Mouse (Mus musculus): ENCODE measurements around the gene Ppp1r10. TPM values are rescaled to one million over a fixed set of nuclear protein-coding genes. Genes with fewer than 3 reads are reported as not detected.

Gene Ppp1r10
- total and polyA plus RNA-seq, 3 experiments, result 14.5 to 70.3 (median 31.6) TPM

- in situ Hi-C loops (cut with MboI; ENCODE audit: low pct_ligation_motif_present, low pct_unique_long_range_greater_than_20kb, low sequenced_read_pairs), result no loop called here
- dilution Hi-C loops (cut with MboI; ENCODE audit: extremely low pct_ligation_motif_present, extremely low pct_unique_long_range_greater_than_20kb, low sequenced_read_pairs), result no loop called here
- Histone ChIP-seq H3K27me3 (replicated peaks) (no peaks in the 10 kb centered on the region), H3K4me1 (ENCODE audit: control insufficient read depth in 1 of 2, insufficient read depth in 2 of 2) (no peaks in the 10 kb centered on the region), H3K9me3 (replicated peaks; ENCODE audit: low read length) (no peaks in the 10 kb centered on the region), H3K4me2 (ENCODE audit: insufficient read depth, low read depth, poor library complexity, severe bottlenecking) (no peak overlapping the region), H3K27ac (ENCODE audit: insufficient read depth, low read depth) (no peak overlapping the region), H3K4me3 (replicated peaks in 1 of 3; ENCODE audit: low read depth in 2 of 3, low read length in 2 of 3, poor library complexity in 1 of 3) (no peak overlapping the region), H3K36me3 (replicated peaks in 1 of 2; ENCODE audit: control insufficient read depth in 1 of 2, insufficient read depth in 1 of 2, low read length in 1 of 2) (peaks cover 61 to 66% of the 10 kb centered on the region in 2 experiments), H3K9ac (ENCODE audit: insufficient read depth, low read depth) (no peak overlapping the region), H3K79me2 (replicated peaks; ENCODE audit: control insufficient read depth, extremely low read depth, insufficient read depth, poor library complexity, severe bottlenecking) (no peaks in the 10 kb centered on the region)
- DNase-seq (ENCODE audit: extremely low read depth), result no peak
- TF ChIP-seq MAX (IDR thresholded peaks at IDR 0.05; ENCODE audit: low read length) (no peak), POLR2AphosphoS2 (IDR thresholded peaks at IDR 0.05; ENCODE audit: low read depth, low read length) (no peak), UBTF (IDR thresholded peaks at IDR 0.05; ENCODE audit: low read depth, low read length) (no peak), HCFC1 (IDR thresholded peaks at IDR 0.05; ENCODE audit: low read depth, low read length) (no peak), ZKSCAN1 (IDR thresholded peaks at IDR 0.05; ENCODE audit: borderline replicate concordance, low read depth, low read length) (no peak), GABPA (IDR thresholded peaks at IDR 0.05; ENCODE audit: insufficient replicate concordance, low read depth, low read length) (no peak), MAFK (IDR thresholded peaks at IDR 0.05; ENCODE audit: insufficient replicate concordance, low read length) (no peak), RCOR1 (conservative IDR thresholded peaks at IDR 0.05; ENCODE audit: low read depth, low read length) (no peak), RAD21 (IDR thresholded peaks at IDR 0.05; ENCODE audit: low read depth, low read length) (no peak), E2F4 (IDR thresholded peaks at IDR 0.05; ENCODE audit: insufficient replicate concordance, low read depth, low read length) (no peak), MXI1 (IDR thresholded peaks at IDR 0.05; ENCODE audit: low read depth, low read length) (no peak), EP300 (IDR thresholded peaks at IDR 0.05; ENCODE audit: low read length) (no peak), ZC3H11A (IDR thresholded peaks at IDR 0.05; ENCODE audit: low read depth, low read length) (no peak), POLR2A (IDR thresholded peaks at IDR 0.05; ENCODE audit: low read depth, low read length) (no peak), ELF1 (IDR thresholded peaks at IDR 0.05; ENCODE audit: low read depth, low read length) (no peak), NELFE (IDR thresholded peaks at IDR 0.05; ENCODE audit: low read depth, low read length) (no peak), PAX5 (IDR thresholded peaks at IDR 0.05; ENCODE audit: low read length) (no peak), CHD1 (IDR thresholded peaks at IDR 0.05; ENCODE audit: low read depth, low read length) (no peak), ETS1 (conservative IDR thresholded peaks at IDR 0.05; ENCODE audit: low read depth, low read length) (no peak)
These were observed 13.3 kb downstream of the Ppp1r10 start for GRCm38 (mm10) chr17:35929534-35929933.

- Histone ChIP-seq H3K4me3 (replicated peaks in 1 of 3; ENCODE audit: low read depth in 2 of 3, low read length in 2 of 3, poor library complexity in 1 of 3) (no peak overlapping the region), H3K36me3 (replicated peaks in 1 of 2; ENCODE audit: control insufficient read depth in 1 of 2, insufficient read depth in 1 of 2, low read length in 1 of 2) (peaks cover 53 to 56% of the 10 kb centered on the region in 2 experiments), H3K27me3 (replicated peaks) (no peaks in the 10 kb centered on the region), H3K79me2 (replicated peaks; ENCODE audit: control insufficient read depth, extremely low read depth, insufficient read depth, poor library complexity, severe bottlenecking) (no peaks in the 10 kb centered on the region), H3K27ac (ENCODE audit: insufficient read depth, low read depth) (no peak overlapping the region), H3K4me1 (ENCODE audit: control insufficient read depth in 1 of 2, insufficient read depth in 2 of 2) (no peaks in the 10 kb centered on the region), H3K4me2 (ENCODE audit: insufficient read depth, low read depth, poor library complexity, severe bottlenecking) (no peak overlapping the region), H3K9ac (ENCODE audit: insufficient read depth, low read depth) (no peak overlapping the region), H3K9me3 (replicated peaks; ENCODE audit: low read length) (no peaks in the 10 kb centered on the region)
- in situ Hi-C loops (cut with MboI; ENCODE audit: low pct_ligation_motif_present, low pct_unique_long_range_greater_than_20kb, low sequenced_read_pairs) (no loop called here), dilution Hi-C loops (cut with MboI; ENCODE audit: extremely low pct_ligation_motif_present, extremely low pct_unique_long_range_greater_than_20kb, low sequenced_read_pairs) (no loop called here)
- no peak for TF ChIP-seq BHLHE40 (IDR thresholded peaks at IDR 0.05; ENCODE audit: low read depth, low read length)
- TF ChIP-seq CTCF (conservative IDR thresholded peaks at IDR 0.05 in 1 of 2, IDR thresholded peaks at IDR 0.05 in 1 of 2; ENCODE audit: low read depth in 2 of 2, low read length in 2 of 2), result no peak
- no peak for TF ChIP-seq ZKSCAN1 (IDR thresholded peaks at IDR 0.05; ENCODE audit: borderline replicate concordance, low read depth, low read length)
- no peak for TF ChIP-seq ZMIZ1 (IDR thresholded peaks at IDR 0.05; ENCODE audit: low read depth, low read length)
- no peak for TF ChIP-seq RCOR1 (conservative IDR thresholded peaks at IDR 0.05; ENCODE audit: low read depth, low read length)
- TF ChIP-seq MAZ (IDR thresholded peaks at IDR 0.05; ENCODE audit: low read depth, low read length), result no peak
- no peak for TF ChIP-seq TBP (conservative IDR thresholded peaks at IDR 0.05; ENCODE audit: low read depth, low read length)
- no peak for TF ChIP-seq JUN (IDR thresholded peaks at IDR 0.05; ENCODE audit: insufficient read depth, low read depth, low read length)
- no peak for TF ChIP-seq POLR2AphosphoS2 (IDR thresholded peaks at IDR 0.05; ENCODE audit: low read depth, low read length)
- no peak for TF ChIP-seq CHD1 (IDR thresholded peaks at IDR 0.05; ENCODE audit: low read depth, low read length)
- TF ChIP-seq IRF4 (IDR thresholded peaks at IDR 0.05; ENCODE audit: low read depth, low read length), result no peak
- no peak for TF ChIP-seq NELFE (IDR thresholded peaks at IDR 0.05; ENCODE audit: low read depth, low read length)
- TF ChIP-seq UBTF (IDR thresholded peaks at IDR 0.05; ENCODE audit: low read depth, low read length), result no peak
- TF ChIP-seq GABPA (IDR thresholded peaks at IDR 0.05; ENCODE audit: insufficient replicate concordance, low read depth, low read length), result no peak
- TF ChIP-seq CHD2 (IDR thresholded peaks at IDR 0.05; ENCODE audit: low read length), result no peak
- TF ChIP-seq POLR2A (IDR thresholded peaks at IDR 0.05; ENCODE audit: low read depth, low read length), result no peak
- TF ChIP-seq MAX (IDR thresholded peaks at IDR 0.05; ENCODE audit: low read length), result no peak
- no peak for DNase-seq (ENCODE audit: extremely low read depth)
These were observed 14.4 kb downstream of the Ppp1r10 start for GRCm38 (mm10) chr17:35930627-35931026.

Data from CH12.LX (cell line).